Mouse (Mus musculus): ENCODE data around the gene Kcnd3.
"Not testable (repeated sequence)": the region's sequence is repeated elsewhere in the genome, so short reads cannot be mapped to it uniquely, and the experiment has no call there.

Gene Kcnd3

GRCm38 (mm10) chr3:105699241-105699933 is 247.3 kb downstream of the Kcnd3 start:
- no peak for DNase-seq (ENCODE audit: low spot score in 2 of 2)

- DNase-seq (ENCODE audit: low spot score in 2 of 2), result not testable (repeated sequence)
These were observed 248.7 kb downstream of the Kcnd3 start for GRCm38 (mm10) chr3:105700786-105701185.

DNA sequence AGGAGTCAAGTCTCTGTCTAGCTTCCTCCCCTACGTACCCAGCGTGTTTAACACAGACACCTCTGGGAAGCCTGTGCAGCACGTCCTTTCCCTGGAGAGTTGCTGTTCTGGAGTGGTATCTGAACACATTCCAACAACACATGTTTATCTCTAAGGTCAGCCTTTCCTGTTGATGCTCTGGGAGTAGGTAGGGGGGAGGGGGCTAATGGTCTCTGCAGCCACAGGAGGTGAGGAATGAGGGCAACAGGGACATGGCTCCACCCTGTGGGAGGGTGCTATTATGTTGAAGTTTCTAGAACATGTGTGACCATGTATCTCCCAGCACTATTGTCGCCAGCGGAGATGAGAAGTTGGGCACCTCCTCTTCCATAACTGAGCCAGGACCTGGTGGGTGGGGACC is 249.3 kb downstream of the Kcnd3 start:
- no peak for DNase-seq (ENCODE audit: low spot score in 2 of 2)

GRCm38 (mm10) chr3:105703571-105703970 is 251.4 kb downstream of the Kcnd3 start:
- DNase-seq (ENCODE audit: low spot score in 2 of 2), result no peak

- DNase-seq (ENCODE audit: low spot score in 2 of 2), result peak; percentile 65 to 69
These were observed 252.2 kb downstream of the Kcnd3 start, which contains the start of gene Inka2 for GRCm38 (mm10) chr3:105704031-105705008. Gene Inka2, plus strand, starts transcription at chr3:105704599.

- DNase-seq (ENCODE audit: low spot score in 2 of 2), result peak; percentile 67 to 74
These were observed 253.0 kb downstream of the Kcnd3 start for GRCm38 (mm10) chr3:105705061-105705549.

GRCm38 (mm10) chr3:105705561-105705960 is 253.4 kb downstream of the Kcnd3 start:
- no peak for DNase-seq (ENCODE audit: low spot score in 2 of 2)

DNA sequence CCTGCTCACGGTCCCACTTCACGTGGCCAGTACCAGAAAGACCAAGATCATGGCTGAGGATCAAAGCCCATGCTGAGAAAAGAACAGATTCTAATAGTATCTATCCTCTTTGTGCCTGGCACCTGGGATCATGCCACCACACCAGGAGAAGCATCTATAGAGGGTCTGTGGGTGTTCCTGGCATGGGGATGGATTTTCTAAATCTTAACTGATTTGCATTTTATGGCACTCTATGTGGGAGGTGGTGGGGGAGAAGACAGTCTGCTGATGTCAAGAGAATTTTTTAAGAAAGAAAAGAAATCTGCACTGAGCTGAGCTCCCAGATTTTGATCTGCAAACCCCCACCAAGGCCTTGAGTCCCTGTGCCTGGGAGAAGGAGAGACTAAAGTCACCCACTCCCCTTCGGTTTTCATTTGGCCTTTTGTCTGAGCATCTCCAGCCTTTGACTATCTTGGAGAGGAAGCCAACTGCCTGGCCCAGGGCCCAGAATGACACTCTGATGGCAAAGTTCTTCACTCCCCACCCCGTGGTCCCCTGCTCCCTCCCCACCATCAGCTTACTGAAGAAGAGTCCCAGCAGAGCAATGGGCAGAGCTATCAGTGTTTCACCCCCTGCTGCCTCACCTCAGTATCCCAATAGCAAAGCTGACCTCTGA is 254.4 kb downstream of the Kcnd3 start:
- no peak for DNase-seq (ENCODE audit: low spot score in 2 of 2)

- no peak for DNase-seq (ENCODE audit: low spot score in 2 of 2)
These were observed 255.5 kb downstream of the Kcnd3 start for GRCm38 (mm10) chr3:105707590-105707989.

- DNase-seq (ENCODE audit: low spot score in 2 of 2), result no peak
These were observed 258.1 kb downstream of the Kcnd3 start for GRCm38 (mm10) chr3:105710246-105710645.

GRCm38 (mm10) chr3:105711741-105712140 is 259.6 kb downstream of the Kcnd3 start:
- no peak for DNase-seq (ENCODE audit: low spot score in 2 of 2)

DNA sequence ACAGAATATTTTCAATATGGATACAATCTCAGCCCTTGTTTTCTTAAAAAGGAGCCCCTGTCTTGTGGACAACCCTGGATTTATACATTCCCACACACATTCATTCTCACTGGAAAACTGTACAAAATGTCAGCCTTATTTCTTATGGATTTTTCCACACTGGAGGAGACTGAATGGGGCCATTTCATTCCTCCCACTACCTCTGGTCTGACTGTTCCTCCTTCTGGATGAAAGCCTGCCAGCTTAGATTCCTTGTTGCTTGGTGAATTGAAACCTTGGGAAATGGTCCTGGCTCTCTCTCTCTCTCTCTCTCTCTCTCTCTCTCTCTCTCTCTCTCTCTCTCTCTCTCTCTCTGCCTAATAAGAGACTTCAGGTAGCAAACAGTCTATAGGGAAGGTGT is 260.7 kb downstream of the Kcnd3 start:
- DNase-seq (ENCODE audit: low spot score in 2 of 2), result no peak

- no peak for DNase-seq (ENCODE audit: low spot score in 2 of 2)
These were observed 262.1 kb downstream of the Kcnd3 start for GRCm38 (mm10) chr3:105714091-105714819.

- no peak for DNase-seq (ENCODE audit: low spot score in 2 of 2)
These were observed 262.7 kb downstream of the Kcnd3 start for GRCm38 (mm10) chr3:105714820-105715167.

DNA sequence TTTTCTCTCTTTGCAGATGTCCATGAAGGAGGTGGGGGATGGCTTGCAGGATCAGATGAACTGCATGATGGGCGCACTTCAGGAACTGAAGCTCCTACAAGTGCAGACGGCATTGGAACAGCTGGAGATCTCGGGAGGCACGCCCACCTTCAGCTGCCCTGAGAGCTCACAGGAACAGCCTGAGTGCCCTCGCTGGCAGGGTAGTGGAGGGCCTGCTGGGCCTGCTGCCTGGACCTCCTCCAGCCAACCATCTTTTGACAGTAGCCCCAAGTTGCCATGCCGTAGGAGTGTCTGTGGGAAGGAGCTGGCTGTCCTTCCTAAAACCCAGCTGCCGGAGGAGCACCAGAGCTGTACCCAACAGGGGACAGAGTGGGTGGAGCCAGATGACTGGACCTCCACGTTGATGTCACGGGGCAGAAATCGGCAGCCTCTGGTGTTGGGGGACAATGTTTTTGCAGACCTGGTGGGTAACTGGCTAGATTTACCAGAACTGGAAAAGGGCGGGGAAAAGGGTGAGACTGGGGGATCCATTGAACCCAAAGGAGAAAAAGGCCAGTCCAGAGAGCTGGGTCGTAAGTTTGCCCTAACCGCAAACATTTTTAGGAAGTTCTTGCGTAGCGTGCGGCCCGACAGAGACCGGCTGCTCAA is 264.3 kb downstream of the Kcnd3 start:
- no peak for DNase-seq (ENCODE audit: low spot score in 2 of 2)

GRCm38 (mm10) chr3:105717856-105718555 is 265.9 kb downstream of the Kcnd3 start:
- no peak for DNase-seq (ENCODE audit: low spot score in 2 of 2)

DNA sequence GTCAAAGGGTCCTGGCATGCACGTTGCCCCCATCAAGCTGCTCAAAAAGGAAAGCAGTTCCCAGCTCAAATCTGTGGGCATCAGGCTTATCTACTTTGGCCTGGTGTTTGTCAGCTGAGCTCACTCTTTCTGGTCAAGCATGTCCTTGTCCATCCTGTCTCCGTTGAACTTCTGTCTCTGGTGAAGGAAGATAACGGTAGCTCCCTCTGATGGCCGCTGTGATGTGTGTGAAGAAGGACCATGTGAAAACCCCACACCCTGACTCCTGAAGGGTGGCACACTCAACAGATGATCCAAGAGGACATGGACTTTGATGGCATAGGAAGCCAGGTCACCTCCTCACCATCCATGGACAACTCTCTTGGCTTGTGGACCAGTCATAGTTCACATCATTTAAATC is 266.6 kb downstream of the Kcnd3 start:
- DNase-seq (ENCODE audit: low spot score in 2 of 2), result no peak

GRCm38 (mm10) chr3:105719979-105720378 is 267.8 kb downstream of the Kcnd3 start:
- DNase-seq (ENCODE audit: low spot score in 2 of 2), result no peak

GRCm38 (mm10) chr3:105720514-105720913 is 268.4 kb downstream of the Kcnd3 start:
- no peak for DNase-seq (ENCODE audit: low spot score in 2 of 2)

GRCm38 (mm10) chr3:105721681-105722201 is 269.6 kb downstream of the Kcnd3 start:
- no peak for DNase-seq (ENCODE audit: low spot score in 2 of 2)
